Mouse (Mus musculus): ENCODE measurements around the gene Rps27l.
A peak's percentile ranks its signal among the peaks of the same experiment; 100 is the strongest.

Gene Rps27l

DNA sequence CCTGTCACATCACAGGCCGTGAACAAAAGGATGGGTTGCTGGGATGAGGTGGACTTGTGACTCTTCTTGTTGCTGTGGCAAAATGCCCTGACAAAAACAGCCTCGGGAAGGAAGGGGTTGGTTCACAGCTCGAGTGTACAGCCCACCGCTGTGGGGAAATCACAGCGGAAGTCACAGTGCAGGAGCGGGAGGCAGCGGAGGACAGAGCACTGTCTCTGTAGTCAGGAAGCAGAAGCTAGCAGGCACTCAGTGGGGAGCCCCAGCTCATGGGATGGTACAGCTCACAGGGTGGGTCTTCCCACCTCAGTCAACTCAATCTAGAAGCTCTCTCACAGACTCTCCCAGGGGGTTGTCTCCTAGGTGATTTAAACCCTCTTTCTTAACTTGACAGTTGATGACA lies 39.5 kb downstream of the Rps27l start:
- DNase-seq, result peak; percentile 58

DNA sequence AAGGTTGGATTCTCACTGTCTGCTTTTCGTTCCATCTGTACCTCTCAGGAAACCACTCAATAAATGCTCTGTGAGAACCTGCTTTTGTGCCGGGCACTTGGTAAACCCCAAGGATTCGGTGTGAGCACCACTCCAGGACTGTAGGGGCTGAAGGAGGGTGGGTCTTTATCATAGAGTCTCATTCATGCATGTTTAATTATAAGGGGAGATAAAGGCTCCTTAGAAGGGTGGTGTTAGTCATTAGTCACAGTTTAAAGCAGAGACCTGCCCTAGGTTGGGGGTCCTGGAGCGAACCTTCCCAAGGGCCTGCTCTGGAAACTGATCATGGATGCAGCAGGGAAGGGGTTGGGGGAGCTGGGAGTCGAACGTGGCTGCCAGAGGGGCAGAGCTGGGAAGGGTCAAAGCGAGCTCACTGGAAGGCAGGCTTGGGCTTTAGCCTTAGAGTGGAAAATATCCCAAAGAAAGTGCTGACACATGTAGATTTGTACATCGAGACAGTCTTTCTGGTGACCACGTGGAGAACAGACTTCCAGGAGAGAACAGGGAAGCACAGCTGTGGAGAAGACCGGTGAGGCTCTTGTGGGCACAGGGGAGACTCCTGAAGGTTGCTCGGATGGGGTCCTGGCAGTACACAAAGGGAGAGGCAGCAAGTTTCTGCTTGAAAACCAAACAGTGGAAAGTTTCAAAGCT lies 42.5 kb downstream of the Rps27l start:
- DNase-seq, result no peak

DNA sequence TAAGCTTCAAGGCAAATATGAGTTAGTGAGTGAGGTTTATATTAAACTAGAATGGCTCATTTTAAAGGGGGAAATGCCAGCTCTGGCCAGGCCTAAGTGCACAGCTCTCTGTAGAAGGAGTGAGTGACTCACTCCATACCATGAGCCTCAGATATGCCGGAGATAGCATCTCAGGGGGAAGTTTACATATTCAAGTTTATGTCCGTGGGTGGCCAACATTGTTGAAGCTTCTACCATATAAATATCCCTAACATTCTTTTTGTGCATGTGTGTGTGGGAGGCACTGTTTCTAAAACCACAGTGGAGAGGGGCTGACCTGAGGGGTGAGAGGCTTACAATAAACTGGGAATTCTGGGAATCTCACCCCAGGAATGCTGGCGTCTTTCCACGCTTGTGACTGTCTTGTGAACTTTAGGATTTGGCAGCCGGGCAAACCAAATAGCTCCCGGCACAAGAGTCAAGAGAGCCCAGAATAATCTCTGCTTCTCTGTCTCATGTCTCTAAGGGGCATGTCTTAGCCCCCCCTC lies 43.1 kb downstream of the Rps27l start:
- no peak for DNase-seq

DNA sequence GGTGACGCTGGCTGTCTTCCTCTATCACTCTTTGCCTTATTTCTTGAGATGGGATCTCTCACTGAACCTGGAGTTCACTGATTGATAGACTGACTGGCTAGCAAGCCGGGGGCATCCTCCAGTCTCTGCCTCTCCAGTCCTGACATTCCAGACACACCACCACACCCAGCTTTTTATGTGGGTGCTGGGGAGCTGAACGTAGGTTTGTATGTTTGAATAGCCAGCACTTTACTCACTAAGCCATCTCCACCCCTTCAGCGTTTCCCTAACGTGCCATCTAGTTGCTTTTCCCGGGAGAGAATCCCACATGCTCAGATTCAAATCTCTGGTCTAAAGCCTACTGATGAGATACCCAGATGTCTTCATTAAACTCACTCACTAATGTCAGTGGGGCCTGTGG lies 43.7 kb downstream of the Rps27l start:
- no peak for DNase-seq

GRCm38 (mm10) chr9:66990046-66990445 lies 44.2 kb downstream of the Rps27l start:
- no peak for DNase-seq

GRCm38 (mm10) chr9:66991021-66991749 lies 45.3 kb downstream of the Rps27l start:
- DNase-seq, result no peak

DNA sequence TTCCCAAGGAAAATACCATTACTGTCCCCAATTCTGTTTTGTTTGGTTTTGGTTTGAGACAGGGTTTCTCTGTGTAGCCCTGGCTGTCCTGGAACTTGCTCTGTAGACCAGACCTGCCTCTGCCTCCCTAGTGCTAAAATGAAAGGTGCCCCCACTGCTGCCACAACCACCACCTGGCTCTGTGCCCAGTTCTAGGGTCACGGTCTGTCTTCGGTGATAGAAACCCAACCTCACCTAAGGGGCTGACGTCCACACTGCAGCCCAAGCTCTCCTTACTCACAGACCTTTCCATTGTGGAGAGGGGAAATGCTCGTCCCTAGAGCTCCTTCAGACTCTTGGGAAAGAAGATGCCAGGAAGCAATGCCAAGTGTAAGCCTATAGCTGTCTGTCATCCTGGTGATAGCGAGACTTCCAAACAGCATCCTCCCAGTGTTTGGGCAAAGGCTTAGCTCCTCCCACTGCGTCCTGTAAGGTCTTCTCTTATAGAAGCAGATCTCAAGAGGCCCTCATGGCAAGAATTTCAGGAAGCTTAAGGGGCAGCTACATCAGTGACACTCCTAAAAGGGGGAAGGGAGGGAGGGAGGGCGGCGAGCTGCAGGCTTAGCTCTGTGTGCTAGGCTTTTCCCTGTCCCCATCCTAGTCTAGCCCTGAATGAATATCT lies 46.0 kb downstream of the Rps27l start:
- no peak for DNase-seq
